Mouse (Mus musculus): ENCODE results near the gene Fam129a. TPM values are rescaled to one million over a fixed set of nuclear protein-coding genes. Genes with fewer than 3 reads are reported as not detected.

Gene Fam129a
- polyA plus RNA-seq, 1 experiment from 2014 or later: 1.9 TPM

DNA sequence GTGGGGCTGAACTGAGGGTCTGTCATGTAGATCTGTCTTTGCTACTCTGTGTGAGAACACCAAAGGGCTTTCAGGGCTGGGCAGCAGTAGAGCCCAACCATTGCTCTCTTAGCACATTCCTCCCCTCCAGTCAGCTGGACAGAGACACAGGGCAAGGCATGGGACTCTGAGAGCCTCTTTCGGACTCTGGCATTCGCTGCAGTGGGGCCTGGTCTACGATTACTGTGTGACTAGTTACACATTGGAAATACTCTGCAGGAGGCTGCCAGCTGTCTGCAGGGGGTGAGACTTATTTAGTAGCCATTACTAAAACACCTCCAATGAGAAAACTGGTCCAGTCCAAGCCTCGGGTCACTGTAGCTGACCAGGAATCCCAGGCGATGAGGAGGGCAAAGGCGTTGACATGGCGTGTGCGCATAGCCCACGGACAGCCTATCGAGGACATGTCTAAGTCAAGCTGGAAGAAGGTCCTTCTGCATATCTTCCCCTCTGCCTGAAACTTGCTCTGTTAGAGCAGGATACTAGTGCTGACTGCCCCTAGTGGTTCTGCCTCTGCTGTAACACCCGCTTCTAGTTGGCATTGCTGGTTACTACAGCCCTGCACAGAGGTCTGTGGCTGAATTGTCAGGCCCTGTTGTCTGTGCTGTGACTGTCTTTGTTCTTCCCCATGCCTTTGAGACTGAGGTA, 145.2 kb downstream of the Fam129a start:
- Histone ChIP-seq H3K36me3 (ENCODE audit: control insufficient read depth, insufficient read depth, low read length) (no peaks in the 10 kb centered on the region), H3K27me3 (ENCODE audit: control insufficient read depth, insufficient read depth, low read length) (no peaks in the 10 kb centered on the region), H3K4me2 (ENCODE audit: low read depth) (no peak overlapping the region), H3K4me1 (ENCODE audit: control insufficient read depth, insufficient read depth, low read length) (no peaks in the 10 kb centered on the region; the same call in 1 of the 2 replicates), H3K4me3 (ENCODE audit: low read depth, low read length) (no peak overlapping the region), H3K9me3 (ENCODE audit: control insufficient read depth, low read length) (no peaks in the 10 kb centered on the region), H3K27ac (ENCODE audit: low read depth, low read length) (no peak overlapping the region), H3K9ac (ENCODE audit: low read length) (no peak overlapping the region)
- 81% methylated on average over 11 of the region's 11 CpGs for WGBS
- ATAC-seq (ENCODE audit: insufficient read depth, low FRiP score, low TSS enrichment) (no peak), DNase-seq (ENCODE audit: low spot score) (no peak)

DNA sequence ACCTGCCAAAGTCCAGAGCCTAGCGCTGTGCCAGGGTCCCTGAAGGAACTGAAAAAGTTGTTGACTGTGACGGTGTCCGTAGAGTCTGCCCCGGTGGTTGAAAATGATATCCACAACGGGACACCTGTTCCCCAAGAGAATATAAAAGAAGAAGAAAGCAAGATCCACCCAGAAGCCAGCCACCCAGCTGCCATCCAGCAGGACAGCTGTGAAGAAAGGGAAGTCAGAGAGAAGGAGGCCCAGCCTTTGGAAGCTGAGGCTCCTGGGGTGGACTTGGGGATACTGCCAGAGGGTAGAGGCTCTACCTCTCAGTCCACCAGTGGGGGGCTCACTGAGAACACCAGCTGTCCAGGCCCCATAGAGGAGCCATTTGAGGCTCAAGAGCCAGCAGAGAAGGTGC, 146.6 kb downstream of the Fam129a start:
- no peak overlapping the region for H3K9ac ChIP-seq (ENCODE audit: low read length)
- H3K9me3 ChIP-seq (ENCODE audit: control insufficient read depth, low read length): no peaks in the 10 kb centered on the region
- H3K4me2 ChIP-seq (ENCODE audit: low read depth): no peak overlapping the region
- H3K27me3 ChIP-seq (ENCODE audit: control insufficient read depth, insufficient read depth, low read length): no peaks in the 10 kb centered on the region
- no peaks in the 10 kb centered on the region; the same call in 1 of the 2 replicates for H3K4me1 ChIP-seq (ENCODE audit: control insufficient read depth, insufficient read depth, low read length)
- H3K27ac ChIP-seq (ENCODE audit: low read depth, low read length): no peak overlapping the region
- 92% methylated on average over 5 of the region's 5 CpGs for WGBS
- H3K36me3 ChIP-seq (ENCODE audit: control insufficient read depth, insufficient read depth, low read length): no peaks in the 10 kb centered on the region
- DNase-seq (ENCODE audit: low spot score) (no peak), ATAC-seq (ENCODE audit: insufficient read depth, low FRiP score, low TSS enrichment) (no peak)
- no peak overlapping the region for H3K4me3 ChIP-seq (ENCODE audit: low read depth, low read length)

DNA sequence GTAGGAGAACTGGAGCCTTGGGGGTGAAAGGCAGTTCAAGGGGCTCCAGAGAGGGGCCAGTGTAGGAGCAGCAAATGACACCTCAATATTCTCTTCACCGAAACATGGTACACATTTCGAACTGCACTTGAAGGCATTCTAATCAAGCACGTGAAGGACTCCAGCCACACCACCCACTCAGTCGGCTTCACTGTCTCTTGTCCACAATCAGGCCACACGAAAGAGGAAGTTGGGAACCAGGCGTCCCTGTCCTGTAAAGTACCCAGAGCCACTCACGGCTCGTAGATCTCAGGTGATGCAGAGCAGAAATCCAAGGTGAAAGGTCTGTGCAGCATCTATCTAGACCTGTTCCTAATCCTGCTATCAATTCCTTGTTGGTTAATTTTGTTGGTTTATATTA, 147.6 kb downstream of the Fam129a start:
- H3K27ac ChIP-seq (ENCODE audit: low read depth, low read length): no peak overlapping the region
- no peaks in the 10 kb centered on the region; the same call in 1 of the 2 replicates for H3K4me1 ChIP-seq (ENCODE audit: control insufficient read depth, insufficient read depth, low read length)
- no peak for ATAC-seq (ENCODE audit: insufficient read depth, low FRiP score, low TSS enrichment)
- no peak for DNase-seq (ENCODE audit: low spot score)
- WGBS: 89% methylated on average over 8 of the region's 8 CpGs
- no peak overlapping the region for H3K4me2 ChIP-seq (ENCODE audit: low read depth)
- H3K36me3 ChIP-seq (ENCODE audit: control insufficient read depth, insufficient read depth, low read length): no peaks in the 10 kb centered on the region
- H3K9ac ChIP-seq (ENCODE audit: low read length): no peak overlapping the region
- H3K27me3 ChIP-seq (ENCODE audit: control insufficient read depth, insufficient read depth, low read length): no peaks in the 10 kb centered on the region
- no peaks in the 10 kb centered on the region for H3K9me3 ChIP-seq (ENCODE audit: control insufficient read depth, low read length)
- no peak overlapping the region for H3K4me3 ChIP-seq (ENCODE audit: low read depth, low read length)

DNA sequence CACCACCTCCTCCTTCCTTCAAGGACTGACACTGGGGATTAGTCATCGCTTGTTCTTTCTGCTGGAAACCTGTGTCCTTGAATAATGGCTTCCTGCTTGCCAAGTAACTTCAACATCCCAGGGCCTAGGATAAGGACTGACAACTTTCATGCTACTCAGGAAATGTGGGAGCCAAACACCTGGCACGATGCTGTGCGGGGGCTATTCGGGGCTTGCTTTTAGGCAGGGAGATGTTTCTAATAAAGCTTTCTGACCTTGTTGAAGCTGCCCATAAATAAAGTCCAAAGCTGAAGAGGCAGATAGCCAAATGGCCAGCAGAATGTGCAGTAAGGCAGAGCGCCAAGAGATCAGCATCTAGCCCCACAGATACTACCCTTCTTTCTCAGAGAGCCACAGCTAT, 148.9 kb downstream of the Fam129a start:
- WGBS: 83% methylated on average over 5 of the region's 5 CpGs
- Histone ChIP-seq H3K9me3 (ENCODE audit: control insufficient read depth, low read length) (no peaks in the 10 kb centered on the region), H3K27ac (ENCODE audit: low read depth, low read length) (no peak overlapping the region), H3K4me1 (ENCODE audit: control insufficient read depth, insufficient read depth, low read length) (no peaks in the 10 kb centered on the region; the same call in 1 of the 2 replicates), H3K27me3 (ENCODE audit: control insufficient read depth, insufficient read depth, low read length) (no peaks in the 10 kb centered on the region), H3K4me2 (ENCODE audit: low read depth) (no peak overlapping the region), H3K4me3 (ENCODE audit: low read depth, low read length) (no peak overlapping the region), H3K36me3 (ENCODE audit: control insufficient read depth, insufficient read depth, low read length) (no peaks in the 10 kb centered on the region), H3K9ac (ENCODE audit: low read length) (no peak overlapping the region)
- DNase-seq (ENCODE audit: low spot score) (no peak), ATAC-seq (ENCODE audit: insufficient read depth, low FRiP score, low TSS enrichment) (no peak)

DNA sequence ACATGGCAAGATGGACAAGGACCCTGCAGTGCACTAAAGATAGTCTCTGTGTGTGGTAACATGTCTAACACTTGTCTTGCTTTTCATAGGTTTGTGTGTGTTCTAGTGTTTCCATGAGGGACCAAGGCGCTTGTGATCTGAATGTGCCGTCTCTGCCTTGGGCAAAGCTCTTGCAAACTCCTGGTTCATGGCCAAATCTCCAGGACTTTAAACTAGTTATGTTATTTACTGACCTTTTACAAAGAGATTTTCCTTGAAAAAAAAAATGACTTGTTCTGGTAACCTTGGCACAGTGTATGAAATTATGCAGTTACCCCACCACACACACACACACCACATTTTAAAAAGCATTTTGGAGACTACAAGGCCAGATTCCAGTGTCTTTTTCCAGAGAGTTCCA, 149.6 kb downstream of the Fam129a start:
- WGBS: 84% methylated on average over 2 of the region's 2 CpGs
- DNase-seq (ENCODE audit: low spot score) (no peak), ATAC-seq (ENCODE audit: insufficient read depth, low FRiP score, low TSS enrichment) (no peak)
- Histone ChIP-seq H3K27ac (ENCODE audit: low read depth, low read length) (no peak overlapping the region), H3K4me2 (ENCODE audit: low read depth) (no peak overlapping the region), H3K4me1 (ENCODE audit: control insufficient read depth, insufficient read depth, low read length) (no peaks in the 10 kb centered on the region; the same call in 1 of the 2 replicates), H3K36me3 (ENCODE audit: control insufficient read depth, insufficient read depth, low read length) (no peaks in the 10 kb centered on the region), H3K27me3 (ENCODE audit: control insufficient read depth, insufficient read depth, low read length) (no peaks in the 10 kb centered on the region), H3K4me3 (ENCODE audit: low read depth, low read length) (no peak overlapping the region), H3K9me3 (ENCODE audit: control insufficient read depth, low read length) (no peaks in the 10 kb centered on the region), H3K9ac (ENCODE audit: low read length) (no peak overlapping the region)

DNA sequence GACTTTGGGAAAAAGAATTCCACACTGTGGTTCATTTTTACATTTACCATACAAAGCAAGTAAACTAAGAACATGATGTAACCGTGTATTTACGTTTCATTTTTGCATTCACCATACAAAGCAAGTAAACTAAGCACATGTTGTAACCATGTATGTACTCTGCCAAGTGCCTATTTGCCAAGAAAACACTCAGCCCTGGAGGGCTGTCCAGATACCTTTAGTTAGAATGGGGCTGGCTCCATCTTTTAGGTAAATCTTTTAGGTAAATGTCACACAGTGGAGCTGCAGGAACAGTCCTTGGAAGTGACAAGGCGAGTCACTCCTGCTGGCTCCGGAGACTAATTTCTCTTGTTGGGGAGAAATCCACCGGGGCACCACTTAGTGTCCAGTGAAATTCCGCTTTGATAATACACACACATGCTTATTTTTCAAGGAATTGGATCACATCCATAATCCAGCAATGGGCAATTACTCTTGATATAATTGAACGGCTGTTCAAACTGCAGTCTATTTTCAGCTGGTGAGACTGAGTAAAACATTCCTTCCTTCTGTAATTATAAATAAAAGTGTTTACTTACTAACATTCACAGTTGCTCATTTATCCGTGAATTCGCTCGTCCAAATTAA, 150.5 kb downstream of the Fam129a start:
- Histone ChIP-seq H3K9me3 (ENCODE audit: control insufficient read depth, low read length) (no peaks in the 10 kb centered on the region), H3K9ac (ENCODE audit: low read length) (no peak overlapping the region), H3K27ac (ENCODE audit: low read depth, low read length) (no peak overlapping the region), H3K4me2 (ENCODE audit: low read depth) (no peak overlapping the region), H3K27me3 (ENCODE audit: control insufficient read depth, insufficient read depth, low read length) (no peaks in the 10 kb centered on the region), H3K36me3 (ENCODE audit: control insufficient read depth, insufficient read depth, low read length) (no peaks in the 10 kb centered on the region), H3K4me3 (ENCODE audit: low read depth, low read length) (no peak overlapping the region), H3K4me1 (ENCODE audit: control insufficient read depth, insufficient read depth, low read length) (no peaks in the 10 kb centered on the region)
- DNase-seq (ENCODE audit: low spot score) (no peak), ATAC-seq (ENCODE audit: insufficient read depth, low FRiP score, low TSS enrichment) (no peak)
- WGBS: 87% methylated on average over 10 of the region's 10 CpGs

DNA sequence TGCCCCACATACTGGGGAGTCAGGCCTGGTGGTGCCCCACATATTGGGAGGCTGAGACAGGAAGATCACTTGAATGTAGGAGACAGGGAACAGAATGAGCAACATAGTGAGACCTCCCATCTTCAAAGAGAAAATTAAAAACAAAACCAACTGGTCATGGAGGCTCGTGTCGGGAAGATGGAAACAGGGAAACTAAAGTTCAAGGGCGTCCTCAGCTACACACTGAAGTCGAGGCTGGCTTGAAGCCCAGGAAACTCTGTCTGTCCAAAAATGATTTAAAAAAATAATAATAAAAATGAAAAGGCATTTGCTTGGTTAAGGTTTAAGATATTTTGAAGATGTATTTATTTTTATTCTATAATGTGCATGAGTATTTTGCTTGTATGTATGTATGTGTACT, 152.8 kb downstream of the Fam129a start:
- WGBS: 90% methylated on average over 4 of the region's 4 CpGs

DNA sequence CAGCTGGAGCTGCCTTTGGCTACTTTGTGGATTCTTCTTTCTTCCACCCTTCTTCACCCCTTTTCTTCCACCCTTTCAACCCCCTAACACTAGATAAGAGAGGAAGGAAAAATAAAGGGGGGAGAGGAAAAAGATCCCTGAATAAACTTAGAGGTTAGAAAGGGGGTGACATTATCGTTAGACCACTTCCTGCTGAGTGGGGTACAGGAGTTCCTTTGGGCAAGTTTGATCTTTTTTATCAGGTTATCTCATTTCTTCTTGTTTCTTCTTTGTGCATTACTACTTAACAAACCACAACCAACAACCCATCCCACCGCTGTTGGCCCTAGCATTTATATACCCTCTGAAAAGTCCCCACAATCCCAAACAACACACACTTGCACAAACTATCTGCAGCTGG, 154.6 kb downstream of the Fam129a start:
- Histone ChIP-seq H3K9me3 (ENCODE audit: control insufficient read depth, low read length) (no peaks in the 10 kb centered on the region), H3K4me3 (ENCODE audit: low read depth, low read length) (no peak overlapping the region), H3K27me3 (ENCODE audit: control insufficient read depth, insufficient read depth, low read length) (no peaks in the 10 kb centered on the region), H3K27ac (ENCODE audit: low read depth, low read length) (no peak overlapping the region), H3K36me3 (ENCODE audit: control insufficient read depth, insufficient read depth, low read length) (no peaks in the 10 kb centered on the region), H3K4me2 (ENCODE audit: low read depth) (no peak overlapping the region), H3K4me1 (ENCODE audit: control insufficient read depth, insufficient read depth, low read length) (no peaks in the 10 kb centered on the region), H3K9ac (ENCODE audit: low read length) (no peak overlapping the region)
- DNase-seq (ENCODE audit: low spot score): no peak
- 79% methylated on average over 2 of the region's 2 CpGs for WGBS
- ATAC-seq (ENCODE audit: insufficient read depth, low FRiP score, low TSS enrichment): no peak

More for the DNA sequence above, 152.8 kb downstream of the Fam129a start:
- Histone ChIP-seq H3K4me3 (ENCODE audit: low read depth, low read length) (no peak overlapping the region), H3K4me1 (ENCODE audit: control insufficient read depth, insufficient read depth, low read length) (no peaks in the 10 kb centered on the region), H3K27ac (ENCODE audit: low read depth, low read length) (no peak overlapping the region), H3K9me3 (ENCODE audit: control insufficient read depth, low read length) (no peaks in the 10 kb centered on the region), H3K9ac (ENCODE audit: low read length) (no peak overlapping the region), H3K4me2 (ENCODE audit: low read depth) (no peak overlapping the region), H3K27me3 (ENCODE audit: control insufficient read depth, insufficient read depth, low read length) (no peaks in the 10 kb centered on the region), H3K36me3 (ENCODE audit: control insufficient read depth, insufficient read depth, low read length) (no peaks in the 10 kb centered on the region)
- no peak for ATAC-seq (ENCODE audit: insufficient read depth, low FRiP score, low TSS enrichment)
- DNase-seq (ENCODE audit: low spot score): no peak

DNA sequence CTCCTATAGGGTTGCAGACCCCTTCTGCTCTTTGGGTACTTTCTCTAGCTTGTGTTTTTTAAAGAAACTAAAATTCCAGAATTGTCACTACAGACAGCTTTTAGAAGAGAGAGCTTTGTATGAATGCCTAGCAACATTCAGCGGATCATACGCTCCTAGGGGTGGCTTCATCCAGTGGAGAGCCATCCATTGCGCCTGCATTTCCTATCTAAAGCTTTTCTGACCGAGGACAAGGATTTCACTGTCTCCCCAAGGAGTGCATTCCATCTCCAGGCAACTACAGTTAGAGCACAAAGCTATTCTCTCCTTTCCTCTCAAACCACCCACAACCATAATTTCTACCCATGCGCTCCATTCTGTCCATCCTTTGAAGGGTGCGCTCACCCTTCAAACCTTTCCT, 155.4 kb downstream of the Fam129a start:
- no peaks in the 10 kb centered on the region for H3K36me3 ChIP-seq (ENCODE audit: control insufficient read depth, insufficient read depth, low read length)
- ATAC-seq (ENCODE audit: insufficient read depth, low FRiP score, low TSS enrichment): no peak
- H3K4me2 ChIP-seq (ENCODE audit: low read depth): no peak overlapping the region
- H3K27ac ChIP-seq (ENCODE audit: low read depth, low read length): no peak overlapping the region
- no peaks in the 10 kb centered on the region for H3K4me1 ChIP-seq (ENCODE audit: control insufficient read depth, insufficient read depth, low read length)
- WGBS: 75% methylated on average over 6 of the region's 6 CpGs
- no peaks in the 10 kb centered on the region for H3K9me3 ChIP-seq (ENCODE audit: control insufficient read depth, low read length)
- H3K27me3 ChIP-seq (ENCODE audit: control insufficient read depth, insufficient read depth, low read length): no peaks in the 10 kb centered on the region
- H3K4me3 ChIP-seq (ENCODE audit: low read depth, low read length): no peak overlapping the region
- DNase-seq (ENCODE audit: low spot score): no peak
- H3K9ac ChIP-seq (ENCODE audit: low read length): no peak overlapping the region

Data from neural tube, embryonic 11.5 days (tissue).